Mouse (Mus musculus) regulatory T cell (primary cell): ENCODE results near the gene Iqcf5.
"Not testable (repeated sequence)": the region's sequence is repeated elsewhere in the genome, so short reads cannot be mapped to it uniquely, and the experiment has no call there.

Source experiments
- in situ Hi-C: fragments of 300-600 bp; cut with MboI, MseI; formaldehyde crosslinking; loops from one replicate; pipeline ENCODE4 v1.15.1; 2025; ENCODE audit warnings: high pct_unique_total_duplicates

Gene Iqcf5

DNA sequence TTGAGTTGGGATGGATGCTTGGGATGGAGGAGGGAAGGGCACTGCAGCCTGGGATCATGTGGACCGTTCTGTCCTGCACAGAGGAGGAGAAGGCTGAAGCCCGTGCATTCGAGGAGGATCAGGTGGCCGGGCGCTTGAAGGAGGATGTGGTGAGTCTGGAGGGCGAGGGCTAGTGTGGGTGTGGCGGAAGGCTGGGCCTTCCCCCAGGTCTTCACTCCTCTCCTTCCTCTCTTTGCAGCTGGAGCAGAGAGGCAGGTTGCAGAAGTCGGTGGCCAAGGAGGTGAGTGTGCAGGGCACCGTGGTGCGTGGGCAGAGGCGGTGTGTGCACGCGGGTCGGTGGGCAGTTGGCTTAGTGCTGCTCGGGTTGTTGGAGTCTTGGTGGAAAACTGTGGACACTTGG, 33.3 kb upstream of the Iqcf5 start:
- in situ Hi-C loops: no loop called here

DNA sequence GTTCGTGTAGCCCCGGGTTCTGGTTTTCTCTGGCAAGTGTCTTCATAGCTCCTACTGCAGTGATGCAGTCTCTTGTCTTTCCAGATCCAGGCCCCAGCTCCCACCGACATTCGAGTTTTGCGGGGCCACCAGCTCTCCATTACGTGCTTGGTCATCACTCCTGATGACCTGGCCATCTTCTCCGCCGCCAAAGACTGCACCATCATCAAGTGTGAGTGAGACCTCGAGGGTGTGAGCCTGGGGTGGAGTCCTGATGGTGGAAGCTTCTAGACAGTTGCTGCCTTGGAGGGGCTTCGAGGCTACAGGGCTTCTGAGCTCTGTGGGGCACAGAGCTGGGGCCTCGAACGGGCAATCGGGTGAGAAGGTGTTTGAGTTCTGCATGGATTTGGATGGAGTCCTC, 32.7 kb upstream of the Iqcf5 start:
- in situ Hi-C loops: no loop called here

DNA sequence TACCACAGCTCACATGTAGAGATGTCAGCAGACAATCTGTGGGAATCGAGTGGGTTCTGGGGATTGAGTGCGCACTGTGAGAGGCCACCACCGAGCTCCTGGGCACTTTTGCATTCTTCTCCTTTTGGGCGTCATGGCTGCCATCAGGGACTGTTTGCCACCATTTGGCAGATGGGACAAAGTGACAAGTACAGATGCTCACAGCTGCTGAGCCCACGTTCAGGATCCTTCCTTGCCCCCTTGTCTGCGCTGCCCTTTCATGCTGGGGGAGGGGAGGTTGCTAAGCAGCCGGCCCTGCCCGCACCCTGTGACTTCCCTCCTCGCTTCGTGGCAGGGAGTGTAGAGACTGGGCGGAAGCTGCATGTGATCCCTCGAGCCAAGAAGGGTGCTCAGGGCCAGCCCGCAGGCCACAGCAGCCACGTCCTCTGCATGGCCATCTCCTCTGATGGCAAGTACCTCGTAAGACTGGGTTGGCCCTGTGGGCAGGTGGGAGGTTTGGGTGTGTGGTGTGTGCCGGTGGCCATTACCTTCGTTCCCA, 31.7 kb upstream of the Iqcf5 start:
- in situ Hi-C loops: no loop called here

DNA sequence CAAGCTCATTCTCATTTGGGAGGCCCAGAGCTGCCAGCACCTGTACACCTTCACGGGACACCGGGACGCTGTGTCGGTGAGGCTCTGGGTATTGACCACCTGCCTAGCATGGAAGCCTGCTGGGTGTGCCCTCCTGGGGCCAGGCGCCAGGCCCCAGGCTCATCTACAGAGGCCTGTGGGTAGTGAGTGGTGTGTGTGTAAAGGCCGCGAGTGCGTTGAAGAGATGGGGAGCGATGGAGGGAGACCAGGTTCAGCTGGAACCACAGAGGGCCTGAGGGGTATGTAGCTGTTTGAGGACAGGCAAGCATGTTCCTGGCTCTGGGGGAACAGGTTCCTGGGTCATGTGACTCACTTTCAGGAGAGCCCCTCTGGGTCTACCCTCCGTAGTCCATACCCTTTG, 31.2 kb upstream of the Iqcf5 start:
- in situ Hi-C loops: no loop called here

DNA sequence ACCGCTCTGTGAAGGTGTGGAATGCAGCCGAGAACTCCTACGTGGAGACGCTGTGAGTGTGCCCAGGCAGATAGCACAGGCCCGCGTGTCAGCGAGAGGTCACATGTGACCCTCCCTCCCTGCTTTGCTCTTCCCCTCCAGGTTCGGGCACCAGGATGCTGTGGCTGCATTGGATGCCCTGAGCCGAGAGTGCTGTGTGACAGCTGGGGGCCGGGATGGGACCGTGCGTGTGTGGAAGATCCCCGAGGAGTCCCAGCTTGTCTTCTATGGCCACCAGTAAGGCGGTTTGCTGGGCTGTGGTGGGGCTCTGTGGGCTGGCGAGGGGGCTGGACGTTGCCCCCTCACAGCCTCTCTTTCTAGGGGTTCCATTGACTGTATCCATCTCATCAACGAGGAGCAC, 30.8 kb upstream of the Iqcf5 start:
- in situ Hi-C loops: no loop called here

DNA sequence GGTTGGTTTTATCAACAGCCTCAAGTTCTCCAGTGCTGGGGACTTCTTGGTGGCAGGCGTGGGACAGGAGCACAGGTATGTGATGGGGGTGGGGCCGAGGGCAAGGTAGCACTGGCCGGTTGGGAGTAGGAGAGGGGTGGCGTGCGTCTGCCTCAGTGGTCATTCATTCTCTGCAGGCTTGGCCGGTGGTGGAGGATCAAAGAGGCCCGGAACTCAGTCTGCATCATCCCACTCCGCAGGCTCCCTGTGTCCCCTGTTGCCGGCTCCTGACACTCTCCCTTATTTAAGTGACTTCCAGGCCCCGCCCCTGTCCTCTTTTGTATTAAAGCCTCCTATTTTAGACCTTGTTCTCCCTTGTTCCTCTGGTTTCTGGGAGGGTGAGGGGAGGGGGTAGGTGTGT, 29.3 kb upstream of the Iqcf5 start:
- in situ Hi-C loops: no loop called here

DNA sequence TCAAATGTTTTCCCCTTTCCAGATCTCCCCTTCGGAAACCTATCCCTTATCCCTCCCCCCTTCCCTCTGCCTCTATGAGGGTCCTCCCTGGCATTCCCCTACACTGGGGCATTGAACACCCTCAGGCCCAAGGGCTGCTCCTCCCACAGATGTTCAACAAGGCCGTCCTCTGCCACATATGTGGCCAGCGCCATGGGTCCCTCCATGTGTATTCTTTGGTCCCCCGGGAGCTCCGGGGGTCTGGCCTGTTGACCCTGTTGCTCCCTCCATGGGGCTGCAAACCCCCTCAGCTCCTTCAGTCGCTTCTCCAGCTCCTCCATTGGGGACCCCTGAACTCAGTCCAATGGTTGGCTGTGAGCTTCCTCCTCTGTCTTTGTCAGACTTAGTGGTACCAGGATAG, 26.8 kb upstream of the Iqcf5 start:
- in situ Hi-C loops: not testable (repeated sequence)

DNA sequence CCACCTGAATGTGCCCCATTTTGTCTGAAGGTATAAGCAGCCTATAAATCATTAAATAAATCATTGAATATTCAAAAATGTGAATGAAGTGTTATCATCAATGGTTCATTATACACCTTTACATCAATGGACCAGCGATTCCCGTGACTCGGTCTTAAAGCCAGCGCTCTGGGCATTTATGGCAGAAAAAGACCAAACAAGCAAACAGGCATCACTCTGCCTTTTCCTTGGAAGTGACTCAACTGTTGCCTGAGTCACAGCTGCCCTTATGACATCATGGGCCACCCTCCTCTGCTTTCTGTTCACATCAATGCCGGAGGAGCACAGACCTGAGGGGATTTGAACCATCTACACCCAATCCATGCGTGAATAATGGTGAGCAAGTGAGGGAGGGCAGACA, 14.7 kb upstream of the Iqcf5 start, which contains the start of gene Iqcf1:
Gene Iqcf1, plus strand, starts transcription at position 301 of the 400 bp plus-strand sequence.
- in situ Hi-C loops: no loop called here

DNA sequence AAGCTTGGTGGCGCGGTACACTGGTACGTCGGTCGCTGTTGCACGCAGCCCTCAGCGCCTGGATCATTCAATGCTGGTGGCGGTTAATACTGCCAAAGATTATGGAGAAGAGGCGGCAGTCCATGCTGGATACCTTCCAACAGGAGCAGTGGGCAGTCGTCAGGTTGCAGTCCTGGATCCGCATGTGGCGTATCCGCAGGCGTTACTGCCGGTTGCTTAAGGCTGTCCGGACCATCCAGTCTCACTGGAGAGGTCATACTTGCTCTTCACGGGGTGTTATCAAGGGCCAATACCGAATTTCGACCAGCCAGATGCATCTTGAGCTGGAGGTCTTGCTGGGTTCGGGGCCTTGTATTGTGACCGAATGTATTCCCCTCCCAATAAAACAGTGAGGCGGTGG, 12.5 kb upstream of the Iqcf5 start:
- in situ Hi-C loops: no loop called here

DNA sequence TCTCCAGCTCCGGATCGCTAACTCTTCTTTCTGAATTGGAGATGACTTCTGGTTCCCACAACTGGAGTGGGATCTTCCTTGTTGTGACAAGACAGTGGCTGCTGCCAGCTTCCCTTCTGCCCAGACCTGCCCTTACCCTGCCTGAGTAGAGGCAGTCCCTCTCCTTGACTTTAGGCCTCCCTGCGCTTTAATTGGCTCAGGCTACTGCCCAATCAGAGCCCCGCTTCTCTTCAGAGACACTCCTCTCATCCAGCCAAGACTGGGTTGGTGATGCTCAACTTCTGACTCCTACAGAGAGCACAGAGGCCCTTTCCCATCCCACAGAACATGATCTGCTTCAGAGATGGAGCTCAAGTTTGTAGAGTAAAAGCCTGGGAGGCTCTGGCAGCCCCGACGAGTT, 10.1 kb upstream of the Iqcf5 start:
- in situ Hi-C loops: no loop called here

DNA sequence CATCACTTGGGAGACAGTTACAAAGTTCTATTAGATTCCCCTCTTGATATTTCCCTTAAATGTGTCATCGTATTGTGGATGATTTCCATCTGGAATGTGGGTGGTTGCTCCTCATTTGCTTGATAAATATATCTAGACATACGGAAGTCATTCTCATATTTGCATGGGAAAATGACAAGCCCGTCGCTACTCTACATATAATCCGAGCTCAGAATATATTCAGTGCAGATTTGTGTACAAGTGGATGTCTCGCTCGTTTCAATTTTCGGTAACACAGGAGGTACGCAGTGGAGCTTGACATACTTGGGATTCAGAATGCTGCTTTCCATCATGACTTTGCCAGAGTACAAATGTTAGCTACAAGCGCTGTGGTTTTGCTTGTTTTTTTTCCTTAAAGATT, 5.0 kb upstream of the Iqcf5 start:
- in situ Hi-C loops: no loop called here

DNA sequence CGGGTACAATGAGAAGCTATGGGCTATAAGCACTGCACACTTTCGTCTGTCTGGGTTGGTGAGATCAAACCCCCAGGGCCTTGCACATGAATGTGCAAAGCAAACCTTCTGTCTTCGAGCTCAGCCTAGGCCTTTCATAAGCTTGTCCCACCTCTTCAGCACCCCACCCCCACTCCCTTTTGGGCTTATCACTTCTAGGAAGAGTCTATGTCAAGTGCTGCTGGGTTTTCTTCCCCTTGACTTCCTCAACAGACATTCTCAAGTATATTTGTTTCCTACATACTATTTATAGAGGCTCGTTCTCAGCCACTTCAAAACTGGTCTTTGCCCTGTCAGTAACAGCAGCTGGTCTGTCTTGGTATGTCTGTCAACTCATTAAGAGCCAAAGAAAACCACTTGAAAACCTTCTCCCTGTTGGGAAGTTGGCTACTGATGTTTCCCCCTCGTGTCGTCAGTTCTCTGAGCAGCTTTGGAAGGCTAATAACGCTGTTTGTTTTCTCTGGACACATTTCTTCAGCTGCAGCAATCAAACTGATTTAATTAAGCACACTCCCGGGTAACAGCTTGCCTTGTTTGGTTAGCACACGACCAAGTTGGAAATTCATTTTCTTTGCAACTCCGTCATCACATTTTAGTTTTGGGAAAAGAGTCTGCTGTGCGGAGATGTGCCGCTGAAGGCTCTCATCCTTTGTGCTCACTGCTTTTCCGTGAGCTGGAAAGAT, 1.5 kb upstream of the Iqcf5 start:
- in situ Hi-C loops: no loop called here

DNA sequence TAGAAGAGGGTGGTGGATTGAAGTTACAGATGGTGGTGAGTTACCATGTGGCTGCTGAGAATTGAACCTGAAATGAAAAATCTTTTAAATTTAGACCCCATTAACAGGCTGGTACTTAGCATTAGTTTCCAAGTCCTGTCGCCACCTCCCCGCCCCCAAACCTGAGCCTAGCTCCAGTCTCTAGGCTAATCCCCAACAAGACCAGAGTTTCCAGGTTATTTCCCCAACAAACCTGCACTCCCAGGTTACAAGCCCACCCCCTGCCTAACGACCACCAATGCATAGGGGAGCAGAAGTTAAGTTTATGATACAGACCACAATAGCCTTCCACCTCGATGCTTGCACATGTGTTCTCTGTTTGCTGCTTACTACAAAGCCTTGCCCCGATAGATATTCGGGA, 807 bp upstream of the Iqcf5 start:
- in situ Hi-C loops: no loop called here

DNA sequence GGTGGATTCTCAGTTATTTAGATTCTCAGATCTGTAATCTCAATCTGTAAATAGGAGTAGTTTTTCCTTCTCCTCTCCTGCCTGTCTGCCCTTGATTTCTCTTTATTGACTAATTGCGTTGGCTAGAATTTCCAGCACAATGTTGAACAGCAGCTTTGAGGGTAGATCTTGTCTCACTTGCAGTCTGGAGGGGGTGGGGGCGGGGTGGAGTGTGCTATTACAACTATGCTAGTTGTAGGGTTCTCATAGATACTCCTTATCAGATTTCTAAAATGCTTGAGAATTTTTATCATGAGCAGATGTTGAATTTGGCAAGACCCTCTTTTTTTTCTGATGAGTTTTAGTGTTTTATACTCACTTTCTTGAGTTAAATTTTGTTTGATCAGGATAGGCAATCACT, 5.1 kb downstream of the Iqcf5 start:
- in situ Hi-C loops: no loop called here

DNA sequence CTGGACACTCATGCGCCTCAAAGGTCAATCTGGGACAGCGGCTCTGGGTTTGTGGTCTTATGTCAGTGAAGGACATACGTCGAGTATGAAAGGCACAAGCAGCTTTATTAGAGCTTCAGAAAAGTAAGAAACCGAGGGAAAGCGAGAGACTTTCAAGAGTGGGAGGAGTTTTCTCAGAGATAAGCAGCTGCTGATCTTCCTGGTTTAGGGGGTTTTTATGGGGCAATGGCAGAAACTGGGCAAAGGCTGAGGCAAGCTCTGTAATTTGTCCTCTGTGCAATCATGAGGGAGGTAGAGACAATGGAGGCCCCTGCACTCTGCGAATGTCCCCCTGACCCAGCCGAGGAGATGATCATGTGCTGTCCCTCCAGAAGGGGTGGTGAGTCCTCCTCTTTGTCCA, 5.5 kb downstream of the Iqcf5 start:
- in situ Hi-C loops: no loop called here

DNA sequence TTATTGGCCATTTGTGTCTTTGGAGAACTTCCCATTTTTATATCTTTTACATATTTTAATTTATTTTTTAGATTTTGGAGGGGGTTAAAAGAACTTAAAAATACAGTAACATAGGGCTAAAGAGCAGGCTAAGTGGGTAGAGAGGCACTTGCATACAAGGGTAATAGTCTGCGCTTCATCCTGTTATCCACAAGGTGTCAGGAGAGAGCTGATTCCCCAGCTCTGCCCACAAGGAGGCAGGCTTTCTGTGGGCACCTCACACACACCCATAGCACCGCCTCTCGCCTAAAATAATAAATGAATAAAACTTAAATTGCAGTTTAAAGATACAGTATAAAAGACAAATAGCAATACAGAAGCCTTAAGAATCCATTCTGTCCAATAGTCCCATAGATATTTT, 17.5 kb downstream of the Iqcf5 start:
- in situ Hi-C loops: no loop called here

DNA sequence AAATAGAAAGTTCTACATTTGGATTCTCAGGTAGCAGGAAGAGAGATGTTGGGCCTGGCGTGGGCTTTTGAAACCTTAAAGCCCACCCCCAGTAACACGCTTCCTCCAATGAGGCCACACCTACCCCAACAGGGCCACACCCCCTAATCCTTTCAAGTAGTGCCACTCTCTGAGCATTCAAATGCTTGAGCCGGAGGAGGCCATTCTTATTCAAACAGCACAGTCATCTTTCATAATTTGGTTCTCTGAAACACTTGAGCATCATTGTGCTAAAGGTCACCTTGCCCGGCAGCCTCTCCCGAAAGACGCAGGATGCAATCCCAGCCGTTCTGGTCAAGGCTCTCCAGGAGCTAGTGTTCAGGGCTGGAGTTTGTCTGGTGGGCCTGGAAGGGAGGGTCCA, 19.9 kb downstream of the Iqcf5 start:
- in situ Hi-C loops: no loop called here

DNA sequence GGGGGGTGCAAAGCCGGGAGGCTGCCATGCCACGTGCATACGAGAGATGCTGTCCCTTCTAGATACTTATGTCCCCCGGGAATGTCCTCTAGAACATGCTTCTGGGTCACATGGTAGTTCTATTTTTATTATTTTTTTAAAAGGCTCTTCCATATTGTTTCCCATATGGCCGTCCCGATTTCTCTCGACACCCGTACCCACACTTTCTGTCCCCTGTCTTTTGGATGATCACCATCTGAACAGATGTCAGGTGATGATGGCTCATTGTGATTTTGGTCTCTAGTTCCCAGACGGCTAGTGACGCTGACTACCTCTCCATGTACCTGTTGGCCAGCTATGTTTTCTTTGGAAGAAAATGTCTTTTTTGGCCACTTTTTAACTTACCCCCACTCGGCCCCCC, 20.6 kb downstream of the Iqcf5 start:
- in situ Hi-C loops: no loop called here

DNA sequence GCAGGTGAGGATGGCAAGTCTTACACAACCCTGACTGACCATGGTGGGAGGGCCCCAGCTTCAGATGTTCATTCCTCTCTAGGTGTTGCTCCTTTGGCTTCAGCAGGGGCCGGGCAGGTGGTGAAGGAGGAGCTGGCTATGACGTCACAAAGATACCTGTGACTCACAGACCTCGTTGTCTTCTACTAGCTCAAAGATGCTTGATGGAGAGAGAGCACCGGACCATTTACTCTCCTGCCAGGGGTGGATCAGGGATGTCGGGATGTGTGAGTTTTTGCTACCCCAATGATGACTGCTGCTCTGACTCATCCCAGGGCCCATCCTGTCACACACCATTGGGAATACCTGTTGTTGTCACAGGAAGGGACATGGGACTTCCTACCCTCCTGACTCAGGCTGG, 47.2 kb downstream of the Iqcf5 start, which contains the start of gene Iqcf3:
Gene Iqcf3, minus strand, starts transcription at position 101 of the 400 bp plus-strand sequence.
- in situ Hi-C loops: no loop called here

DNA sequence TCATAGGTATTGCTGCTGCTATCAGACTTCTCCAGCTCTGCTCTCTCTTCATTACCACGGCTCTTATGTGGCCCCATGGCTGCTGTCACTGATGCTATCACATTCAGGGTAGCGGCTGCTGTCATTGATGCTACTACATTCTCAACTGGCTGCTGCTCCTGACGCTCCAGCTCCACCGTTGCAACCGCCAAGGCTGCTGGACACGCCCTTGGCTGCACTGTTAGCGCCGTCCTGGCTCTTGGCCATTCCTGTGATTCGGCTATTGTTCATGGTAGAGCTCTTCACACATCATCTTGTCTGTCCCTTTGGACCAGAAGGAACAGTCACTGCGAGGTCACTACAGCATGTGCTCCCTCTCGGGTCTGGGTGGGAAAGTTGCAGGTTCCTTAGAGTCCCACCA, 47.9 kb downstream of the Iqcf5 start:
- in situ Hi-C loops: no loop called here

DNA sequence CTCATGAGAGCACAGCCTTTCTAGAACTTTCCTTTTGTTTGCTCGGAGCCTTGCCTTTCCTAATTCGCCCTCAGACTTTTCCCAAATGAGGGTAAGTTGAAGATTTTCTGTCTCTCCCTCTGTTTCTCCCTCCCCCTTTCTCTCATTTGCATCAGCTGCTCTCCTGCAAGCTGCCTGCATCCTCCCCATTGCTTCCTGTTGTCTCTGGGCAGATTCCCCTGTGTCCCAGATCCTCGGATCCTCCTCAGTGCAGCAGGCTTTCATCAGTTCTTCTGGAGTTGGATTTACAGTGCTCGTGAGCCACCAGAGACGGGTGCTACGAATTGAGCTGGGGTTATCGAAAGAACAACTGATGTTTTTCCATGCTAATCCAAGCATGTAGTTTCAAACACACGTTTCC, 49.7 kb downstream of the Iqcf5 start:
- in situ Hi-C loops: no loop called here
